Mouse (Mus musculus): ENCODE results near the gene Ift27.
A peak's percentile ranks its signal among the peaks of the same experiment; 100 is the strongest.

Ift27 gene

DNA sequence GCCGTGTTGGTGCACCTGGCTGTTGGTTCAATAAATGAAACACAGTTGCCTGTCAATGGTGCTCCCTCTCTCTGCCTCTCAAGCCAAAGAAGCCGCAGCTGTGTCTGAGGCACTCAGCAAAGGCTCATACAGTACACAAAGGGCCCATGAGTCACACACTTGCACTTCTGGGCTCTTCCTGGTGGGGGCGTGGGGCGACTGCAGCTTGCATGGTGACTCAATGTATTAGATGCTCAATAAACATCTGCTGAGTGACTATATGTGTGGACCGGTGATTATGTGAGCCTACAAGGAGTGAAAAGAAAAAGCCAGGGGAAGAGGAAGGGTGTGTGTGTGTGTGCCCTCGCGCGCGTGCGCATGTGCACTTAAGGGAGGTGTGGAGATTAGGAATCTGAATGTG is 2.3 kb downstream of the Ift27 start:
- no peak for DNase-seq

DNA sequence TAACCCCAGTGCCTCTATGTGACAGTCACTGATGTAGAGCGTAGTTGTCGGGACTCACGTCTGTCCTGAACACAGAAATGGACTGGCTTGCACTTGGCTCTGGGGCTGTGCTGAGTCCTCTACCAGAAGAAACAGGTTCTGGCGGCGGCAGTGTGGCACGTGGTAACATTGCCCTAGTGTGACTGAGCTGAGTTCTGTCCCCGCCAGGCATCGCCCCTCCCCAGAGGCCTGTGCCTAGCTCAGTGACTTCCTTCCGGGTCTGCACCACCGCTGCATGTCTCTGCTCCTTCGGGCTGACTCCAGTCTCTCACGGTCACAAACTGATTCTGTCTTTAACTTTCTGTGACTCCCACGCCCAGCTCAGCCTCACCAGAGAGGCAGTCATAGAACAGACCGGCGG is 3.2 kb downstream of the Ift27 start:
- no peak for DNase-seq

DNA sequence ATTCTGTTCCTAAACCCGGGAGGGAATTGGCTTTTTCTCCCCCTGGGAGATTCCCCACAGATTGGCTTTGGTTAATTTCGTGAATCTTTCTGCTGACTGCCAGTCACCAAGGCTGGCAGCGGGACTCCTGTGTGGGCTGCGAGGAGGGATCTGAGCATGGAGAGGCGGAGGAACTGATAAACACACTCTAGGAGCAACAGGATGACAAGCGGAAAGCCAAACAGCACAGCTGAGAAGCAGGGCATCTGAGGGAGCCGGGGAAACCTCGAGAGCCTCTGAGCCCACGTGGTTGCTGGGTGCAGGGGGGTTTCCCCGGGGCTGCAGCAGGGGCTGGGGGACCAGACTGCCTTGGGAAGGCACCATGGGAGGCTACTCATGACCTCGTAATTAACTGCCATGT is 4.3 kb downstream of the Ift27 start:
- DNase-seq, result no peak

DNA sequence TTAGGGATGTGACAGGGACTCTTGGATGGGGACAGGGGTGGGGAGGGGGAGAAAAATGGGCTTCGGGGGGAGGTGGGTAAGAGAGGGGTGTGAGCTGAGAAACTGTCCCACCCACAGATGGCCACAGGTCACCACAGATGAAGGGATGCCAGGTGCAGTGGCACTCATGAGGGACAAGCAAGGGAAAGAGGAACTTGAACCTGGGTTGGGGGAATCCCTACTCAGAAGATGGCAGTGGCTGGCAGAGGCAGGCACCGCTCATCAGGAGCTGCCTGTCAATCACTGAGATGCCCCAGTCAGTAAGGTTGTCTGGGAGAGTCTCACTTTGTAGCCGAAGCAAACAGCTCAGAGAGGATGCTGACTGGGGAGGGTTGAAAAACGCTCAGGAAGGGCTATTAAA is 8.6 kb downstream of the Ift27 start:
- no peak for DNase-seq

DNA sequence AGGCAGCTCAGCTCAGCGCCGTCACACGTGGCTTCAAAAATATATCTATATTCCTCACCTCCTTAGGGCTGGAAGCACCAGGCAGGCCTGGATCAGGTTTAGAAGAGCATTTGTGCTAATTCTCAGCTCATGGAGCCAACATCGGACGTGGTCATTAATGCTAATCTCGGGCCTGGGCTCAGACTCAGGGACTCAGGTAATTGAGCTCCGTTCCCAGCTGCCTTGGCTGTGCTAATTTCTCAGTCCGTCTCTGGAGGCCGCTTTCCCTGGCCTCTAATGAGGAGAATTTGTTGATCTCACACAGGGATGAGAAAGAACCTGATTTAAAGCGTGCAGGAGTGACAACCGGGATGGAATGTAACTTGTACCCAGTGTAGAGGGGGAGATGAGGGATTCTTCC is 9.4 kb downstream of the Ift27 start:
- DNase-seq, result no peak

DNA sequence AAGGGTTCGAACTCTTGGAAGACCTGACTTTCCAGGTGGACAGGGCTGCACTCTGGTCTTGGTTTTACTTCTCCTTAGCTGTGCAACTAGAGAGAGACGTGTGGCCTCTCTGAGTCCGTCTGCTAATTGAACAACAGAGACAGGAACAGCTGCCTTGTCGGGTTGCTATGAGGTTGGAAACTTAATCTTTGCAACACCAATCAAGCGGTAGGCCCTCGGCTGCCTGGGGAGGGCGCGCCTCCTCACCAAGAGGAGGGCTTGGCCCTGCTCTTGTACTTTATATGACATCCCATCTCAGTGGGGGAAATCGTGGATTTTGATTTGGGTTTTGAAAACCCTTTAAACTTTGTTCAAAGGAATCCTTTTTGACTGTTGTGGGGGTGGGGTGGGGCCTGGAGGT is 12.0 kb downstream of the Ift27 start:
- no peak for DNase-seq

DNA sequence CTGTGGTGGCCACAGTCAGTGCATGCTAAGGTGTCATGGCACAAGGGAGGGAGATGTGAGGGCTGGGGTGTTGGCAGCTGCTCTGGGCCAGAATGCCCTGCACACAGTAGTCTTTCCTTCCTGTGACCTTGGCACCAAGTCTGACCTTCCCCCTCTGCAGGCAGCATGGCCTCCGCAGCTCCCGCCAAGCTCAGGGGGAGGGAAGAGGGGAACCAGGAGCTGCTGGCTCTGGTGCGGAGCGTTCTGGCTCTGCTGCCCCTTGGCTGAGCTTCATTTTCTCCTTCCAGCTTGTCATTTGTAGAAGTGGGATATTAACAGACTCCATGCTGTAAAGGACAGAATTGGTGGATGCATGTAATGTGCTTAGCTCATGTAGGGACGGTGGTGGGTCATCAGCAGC is 15.6 kb downstream of the Ift27 start:
- DNase-seq, result no peak

DNA sequence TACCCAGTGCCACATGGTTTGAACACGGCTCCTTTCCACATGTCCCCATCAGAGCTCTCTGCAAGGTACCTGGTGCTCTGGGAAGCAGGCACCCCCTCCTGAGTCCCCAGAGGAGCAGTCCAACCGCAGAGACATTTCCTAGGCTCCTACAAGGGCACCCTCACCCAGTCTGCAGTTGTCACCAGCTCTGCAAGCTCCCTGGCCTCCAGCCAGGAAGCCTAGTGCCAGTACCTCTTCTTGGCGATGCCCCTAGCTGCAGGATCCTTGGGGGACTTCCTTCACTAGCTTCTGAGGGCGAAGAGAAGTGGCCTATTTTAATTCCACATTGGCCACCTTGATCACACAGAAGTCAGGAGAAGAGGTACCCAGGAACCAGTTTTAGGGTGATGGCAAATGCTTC is 16.1 kb downstream of the Ift27 start:
- no peak for DNase-seq

DNA sequence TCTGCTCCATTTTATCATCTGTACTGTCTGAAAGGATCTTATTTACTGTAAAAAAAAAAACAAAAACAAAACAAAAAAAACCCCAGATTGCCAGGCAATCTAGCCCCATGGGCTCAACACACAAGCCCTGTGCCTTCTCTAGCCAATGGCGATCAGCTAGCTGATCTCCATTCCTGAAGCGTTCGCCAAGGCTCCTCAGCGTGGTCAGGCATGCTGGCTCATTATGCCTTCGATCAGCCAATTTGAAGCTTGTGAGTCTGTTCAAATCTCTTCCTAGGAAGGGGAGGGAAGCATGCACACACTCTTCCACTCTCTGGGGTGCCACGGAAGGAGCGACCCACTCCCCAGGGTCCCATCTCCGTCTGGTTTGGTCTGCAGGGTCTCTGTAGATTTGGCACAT is 16.6 kb downstream of the Ift27 start:
- DNase-seq, result no peak

DNA sequence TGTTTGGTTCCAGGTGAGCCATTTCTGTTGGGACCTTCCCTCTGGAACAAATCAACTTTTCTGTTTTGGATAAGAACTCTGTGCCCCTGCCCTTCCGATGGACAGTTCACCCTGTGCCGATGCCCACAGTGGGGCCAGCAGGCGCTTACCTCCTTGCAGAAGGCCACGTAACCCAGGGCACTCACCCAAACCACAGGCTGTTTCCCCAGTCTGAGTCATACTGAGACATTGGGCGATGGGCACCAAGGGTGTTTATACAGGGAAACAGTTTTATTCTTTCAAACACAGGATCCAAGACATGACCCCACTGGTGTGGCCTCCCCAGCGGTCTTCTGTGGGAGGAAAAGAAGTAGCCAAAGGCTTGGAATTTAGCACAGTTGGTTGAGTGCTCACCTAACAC is 18.5 kb downstream of the Ift27 start:
- DNase-seq, result no peak

DNA sequence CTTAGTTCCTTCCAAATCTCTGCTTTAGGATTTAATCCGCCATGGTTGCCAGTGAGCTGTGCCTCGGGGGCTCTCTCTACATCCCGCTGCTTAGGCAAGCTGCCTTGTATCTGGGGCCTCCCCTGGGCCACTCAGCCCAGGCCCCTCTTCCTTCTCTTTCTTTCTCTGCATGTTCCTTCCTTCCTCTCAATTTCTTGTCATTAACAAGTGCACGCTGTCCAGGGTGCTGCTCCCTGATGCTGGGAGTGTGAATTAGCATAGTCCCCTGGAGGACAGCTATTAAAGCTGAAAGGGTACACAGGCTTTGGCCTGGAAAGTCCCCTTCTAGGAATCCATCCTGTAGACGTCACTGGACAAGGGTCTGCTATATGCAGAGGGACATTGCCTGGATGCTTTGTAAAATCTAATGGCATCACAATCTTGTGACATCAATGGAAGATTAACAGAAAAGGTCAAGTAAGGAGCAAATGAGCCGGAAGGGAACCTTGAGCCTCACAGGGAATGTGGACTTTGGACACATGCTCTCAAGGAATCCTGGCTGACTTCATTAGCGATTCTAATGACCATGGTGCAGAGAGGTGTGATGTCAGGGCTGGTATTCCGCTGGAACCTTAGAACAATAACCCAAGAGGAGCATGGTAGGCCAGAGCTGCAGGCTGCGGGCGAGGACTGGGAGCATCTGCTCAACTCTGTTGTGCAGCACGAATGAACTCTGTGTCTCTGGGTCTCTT is 20.7 kb downstream of the Ift27 start:
- DNase-seq, result peak; percentile 49

DNA sequence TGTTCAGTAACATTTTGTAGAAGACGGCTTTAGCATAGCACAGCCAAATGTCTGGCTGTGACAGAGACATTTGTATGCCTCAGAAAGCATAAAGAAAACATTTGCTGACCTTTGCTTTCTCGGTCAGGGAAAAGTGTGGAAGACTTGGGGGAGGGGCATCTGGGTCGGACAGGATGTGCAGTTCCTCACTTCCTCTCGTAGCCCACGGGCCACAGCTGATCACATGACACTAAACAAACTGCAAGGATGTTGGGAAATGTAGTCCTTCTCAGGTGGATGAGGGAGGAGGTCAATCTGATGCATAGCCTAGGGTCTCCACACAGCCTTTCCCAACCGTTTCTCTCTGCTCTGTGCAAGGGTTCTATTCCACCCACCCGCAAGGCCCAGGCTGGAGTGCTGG is 25.3 kb downstream of the Ift27 start:
- no peak for DNase-seq

DNA sequence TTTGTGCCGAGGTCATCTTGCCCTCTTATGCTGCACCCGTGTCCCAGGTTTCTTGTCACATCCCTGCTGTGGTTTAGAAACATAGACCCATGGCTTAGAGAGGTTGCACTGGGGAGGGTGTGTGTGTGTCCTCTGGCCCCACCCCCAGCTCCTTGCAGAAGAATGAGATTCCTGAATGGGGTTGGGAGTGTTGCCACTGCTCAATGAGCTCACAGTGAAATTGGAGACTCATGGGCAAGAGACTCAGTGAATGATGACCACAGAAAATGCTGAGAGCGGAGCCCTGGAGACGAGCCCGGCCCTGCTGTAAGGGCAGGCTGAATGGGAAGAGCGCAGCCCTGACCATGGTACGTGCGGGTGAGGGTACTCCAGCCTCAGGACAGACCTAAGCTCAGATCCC is 33.7 kb downstream of the Ift27 start:
- no peak for DNase-seq

DNA sequence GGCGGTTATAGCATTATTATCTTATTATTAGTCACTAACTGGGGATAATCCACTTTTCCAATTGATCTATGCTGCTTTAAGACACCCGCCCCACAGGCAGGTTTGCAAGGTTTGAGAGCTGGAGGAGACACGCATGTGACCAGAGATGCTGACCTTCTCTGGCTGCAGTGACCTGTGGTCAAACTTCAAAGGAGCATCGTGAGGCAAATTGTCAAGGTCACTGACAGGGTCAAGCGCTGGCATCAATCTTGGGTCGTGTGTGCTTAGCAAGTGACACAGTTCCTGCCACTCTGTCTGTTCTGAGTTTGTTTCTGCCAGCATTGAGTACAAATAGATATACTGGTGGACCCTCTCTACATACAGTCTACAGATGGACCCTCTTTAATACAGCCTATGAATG is 39.3 kb downstream of the Ift27 start:
- DNase-seq, result no peak

DNA sequence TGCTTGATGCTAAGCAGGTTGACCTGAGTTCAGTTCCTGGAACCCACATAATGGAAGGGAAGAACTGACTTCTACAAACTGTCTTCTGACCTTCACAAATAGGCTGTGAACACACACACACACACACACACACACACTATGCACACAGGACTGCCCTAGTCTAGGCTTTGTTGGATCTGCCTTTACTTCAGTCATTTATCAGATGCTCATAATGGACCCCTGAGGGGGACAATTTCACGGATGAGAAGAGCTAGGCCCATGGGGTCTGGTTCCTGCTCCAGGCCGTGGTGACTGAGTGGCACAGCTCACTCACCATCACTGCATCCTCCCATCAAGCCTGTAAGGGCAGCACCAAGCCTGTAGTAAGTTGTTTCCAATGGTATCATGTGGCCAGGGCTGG is 40.5 kb downstream of the Ift27 start:
- no peak for DNase-seq

DNA sequence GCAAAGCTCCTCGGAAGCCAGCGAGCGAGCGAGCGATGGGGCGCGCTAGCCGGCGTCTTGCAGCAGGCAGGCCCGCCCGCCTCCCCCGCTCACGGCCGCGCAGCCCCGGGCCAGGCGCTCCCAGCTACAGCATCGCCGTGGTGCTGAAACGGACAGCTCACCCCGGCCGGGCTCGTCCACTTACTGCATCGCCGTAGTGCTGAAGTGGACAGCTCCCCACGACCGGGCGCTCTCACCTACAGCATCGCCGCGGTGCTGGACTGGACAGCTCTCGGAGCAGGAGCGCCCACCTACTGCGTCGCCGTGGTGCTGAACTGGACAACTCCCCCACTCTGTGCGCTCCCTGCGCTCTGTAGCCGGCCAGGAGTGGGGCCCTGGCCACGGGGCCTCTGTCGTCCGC is 54.2 kb downstream of the Ift27 start, which contains the start of gene Cacng2:
Cacng2 (minus strand) TSS at position 325 of the 400 bp plus-strand sequence.
- peak; percentile 100 for DNase-seq

DNA sequence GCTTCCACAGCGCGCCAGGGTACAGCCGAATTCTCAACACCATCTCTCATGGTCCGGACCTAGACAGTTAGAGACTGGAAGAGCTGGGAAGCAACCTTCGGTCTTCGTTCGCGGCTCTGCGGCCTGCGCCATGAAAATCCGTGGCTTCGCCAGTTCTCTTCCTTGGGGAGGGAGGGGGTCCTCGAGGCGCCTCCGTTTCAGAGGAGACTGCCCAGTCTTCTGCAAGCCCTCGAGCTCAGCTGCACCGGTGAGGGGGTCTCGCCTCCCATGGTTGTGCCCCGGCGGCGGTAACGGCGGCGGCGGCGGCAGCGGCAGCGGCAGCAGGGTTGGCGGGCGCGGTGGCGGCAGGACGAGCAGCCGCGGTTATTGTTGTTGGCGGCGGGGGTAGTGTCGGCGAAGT is 54.7 kb downstream of the Ift27 start:
- no peak for DNase-seq

DNA sequence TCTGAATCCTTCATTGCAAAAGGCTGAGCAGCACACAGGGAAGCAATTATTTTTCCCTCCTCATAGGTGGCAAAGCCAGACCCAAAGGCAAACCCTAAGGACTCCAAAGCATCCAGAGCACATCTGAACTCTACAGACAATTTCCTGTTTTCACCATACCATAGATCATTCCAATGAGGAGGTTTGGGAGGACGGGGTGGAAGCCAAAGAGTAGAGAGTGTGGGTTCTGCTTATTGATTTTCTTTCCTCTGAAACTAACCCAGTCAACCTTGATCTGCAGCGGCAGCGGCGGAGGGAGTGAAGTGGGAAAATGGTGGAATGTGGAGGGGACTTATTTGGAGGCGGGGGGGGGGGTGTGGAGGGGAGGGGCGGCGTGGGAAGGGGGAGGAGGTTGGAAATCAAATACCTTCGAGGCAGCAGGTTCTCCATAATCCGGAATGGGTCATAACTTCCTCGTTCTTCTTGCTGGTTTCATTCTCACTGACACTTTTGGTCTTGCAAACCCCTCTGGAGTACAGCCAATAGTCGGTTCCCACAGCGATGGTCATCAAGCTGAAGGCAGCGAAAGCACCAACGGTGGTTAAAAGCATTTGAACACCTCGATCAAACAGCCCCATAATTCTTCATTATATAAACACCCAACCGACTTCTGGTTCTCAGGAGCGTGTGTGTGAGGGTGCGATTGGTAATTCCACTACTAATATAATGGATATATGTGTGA is 55.5 kb downstream of the Ift27 start:
- DNase-seq, result no peak

DNA sequence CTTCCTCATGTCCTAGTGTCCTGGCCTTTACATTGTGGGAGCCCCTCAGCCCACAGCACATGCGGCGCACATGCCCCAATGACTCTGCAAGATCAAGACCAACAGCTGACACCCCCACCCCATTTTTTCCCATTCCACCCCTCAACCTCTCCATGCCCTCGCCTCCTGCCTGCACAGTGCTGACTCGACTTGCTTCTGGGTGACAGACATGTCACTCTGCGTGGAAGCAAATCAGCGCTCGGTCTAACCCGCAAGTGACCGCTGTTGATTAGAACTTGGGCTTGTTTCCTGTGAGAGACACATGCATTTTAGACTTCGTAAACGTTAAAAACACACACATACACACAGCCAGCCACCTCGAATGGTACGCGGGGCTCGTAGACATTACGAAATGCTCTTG is 56.2 kb downstream of the Ift27 start:
- no peak for DNase-seq

DNA sequence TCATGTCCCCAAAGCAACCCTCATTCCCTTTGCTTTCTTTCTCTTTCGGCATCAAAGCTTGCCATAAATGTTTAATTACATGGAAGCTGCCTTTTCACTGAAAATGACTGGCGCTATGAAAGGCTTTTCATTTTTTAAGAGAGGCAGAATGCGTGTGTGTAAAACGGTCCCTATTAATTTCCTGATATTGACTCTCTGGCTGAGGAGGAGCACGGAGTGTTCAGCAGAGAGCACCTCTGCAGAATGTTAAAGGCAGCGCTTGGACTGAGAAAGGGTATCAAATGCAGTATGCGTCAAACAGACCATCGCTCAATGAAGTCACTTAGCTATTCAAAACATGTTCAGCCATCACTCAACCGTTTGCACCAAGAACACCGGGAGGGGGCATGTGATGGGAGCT is 57.0 kb downstream of the Ift27 start:
- no peak for DNase-seq

DNA sequence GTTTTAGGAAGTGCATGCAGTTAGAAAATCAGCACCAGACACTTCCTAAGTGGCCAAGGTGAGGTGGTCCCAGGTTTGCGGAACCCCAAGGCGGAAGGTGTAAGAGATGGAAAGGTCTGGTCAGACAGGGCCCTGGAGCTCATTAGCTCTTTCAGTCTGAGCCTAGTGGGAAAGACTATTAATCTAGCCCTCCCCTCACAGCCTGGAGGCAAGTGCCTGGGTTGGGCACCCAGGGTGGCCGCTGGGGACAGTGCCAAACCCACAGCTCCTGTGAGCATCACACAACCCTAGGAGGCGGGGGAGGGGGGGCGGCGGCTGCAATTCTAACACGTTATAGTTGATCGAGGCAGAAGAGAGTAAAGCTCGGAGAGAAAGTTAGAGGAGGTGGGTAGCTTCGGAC is 57.7 kb downstream of the Ift27 start:
- no peak for DNase-seq

All from kidney, postnatal 10 days (tissue).